Mouse (Mus musculus): Measurements from ENCODE around the gene Tnrc6c. TPM values are rescaled to one million over a fixed set of nuclear protein-coding genes. Genes with fewer than 3 reads are reported as not detected.

Gene Tnrc6c
- total RNA-seq (2014; rRNA removed) (78.4 and 79.8 TPM in 2 replicates), polyA plus RNA-seq (2015; fragmentation: Nextera tagmentation; extraction: Ambion mirVana) (22.8 and 26.5 TPM in 2 replicates)

DNA sequence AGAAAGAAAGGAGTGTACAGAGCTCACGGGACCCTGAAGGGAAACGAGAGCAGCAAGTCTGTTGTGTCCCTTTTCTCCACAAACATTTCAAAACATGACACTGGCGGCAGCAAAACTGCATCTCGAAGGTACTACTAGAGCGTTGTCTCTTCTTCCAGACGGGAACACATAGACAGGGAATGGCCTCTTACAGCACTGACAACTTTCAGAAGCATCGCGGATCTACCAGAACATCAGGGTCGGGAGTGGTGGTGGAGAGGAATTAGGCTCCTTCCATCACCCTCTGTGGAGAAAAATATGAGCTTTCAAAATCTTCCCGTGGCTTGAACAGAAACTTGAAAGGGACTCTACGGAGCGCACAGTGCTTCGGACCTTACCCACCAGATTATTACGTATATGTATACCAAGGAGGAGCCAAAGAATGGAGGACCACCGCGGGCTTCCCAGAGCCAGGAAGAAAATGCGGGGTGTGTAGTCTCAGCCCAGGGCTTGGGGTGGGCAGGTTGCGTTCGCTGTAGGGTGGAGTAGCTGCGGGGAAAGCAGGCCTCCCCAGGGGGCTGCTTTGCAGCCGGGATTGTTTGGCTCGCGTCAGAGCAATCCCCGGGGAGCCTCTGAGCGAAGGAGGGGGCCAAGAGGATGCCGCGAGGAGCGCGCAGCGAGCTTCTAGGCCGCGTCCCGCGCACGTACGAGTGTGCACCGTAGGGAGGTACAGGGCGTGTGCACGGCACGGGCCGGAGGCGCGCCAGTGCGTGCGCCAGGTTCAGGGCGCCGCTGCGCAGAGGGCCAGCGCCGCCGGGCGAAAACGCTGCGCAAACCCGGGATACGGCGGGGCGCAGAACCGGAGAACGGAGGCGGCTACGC, at the start of gene Tnrc6c:
TSS of gene Tnrc6c (plus strand) at position 799 of the 861 bp plus-strand sequence.
- peak; percentile 3; the same call in 1 of the 2 replicates for TF ChIP-seq CTCF (IDR thresholded peaks at IDR 0.05)
- Histone ChIP-seq H3K4me2 (ENCODE audit: low read depth, low read length, poor library complexity, severe bottlenecking) (peak within 1 kb of the TSS; percentile 79), H3K9ac (replicated peaks; ENCODE audit: low read length, poor library complexity, severe bottlenecking) (peak within 1 kb of the TSS; percentile 98), H3K36me3 (ENCODE audit: insufficient read depth, low read length) (no peaks in the 10 kb centered on the region), H3K9me3 (ENCODE audit: low read length) (no peaks in the 10 kb centered on the region), H3K4me3 (ENCODE audit: low read depth, low read length) (peak within 1 kb of the TSS; percentile 89), H3K4me1 (ENCODE audit: insufficient read depth, low read length) (peaks cover 12% of the 10 kb centered on the region; the same call in 1 of the 2 replicates), H3K27ac (ENCODE audit: low read depth, low read length) (peak within 1 kb of the TSS; percentile 99), H3K27me3 (ENCODE audit: insufficient read depth, low read length) (no peaks in the 10 kb centered on the region)
- DNase-seq (ENCODE audit: low spot score) (peak; percentile 94), ATAC-seq (ENCODE audit: low FRiP score) (peak; percentile 93)
- WGBS = under 1% methylated on average over 62 of the region's 62 CpGs

GRCm38 (mm10) chr11:117606137-117606536, 48.0 kb upstream of the Tnrc6c start:
- no peaks in the 10 kb centered on the region for H3K27me3 ChIP-seq (ENCODE audit: insufficient read depth, low read length)
- no peak overlapping the region for H3K4me3 ChIP-seq (ENCODE audit: low read depth, low read length)
- no peaks in the 10 kb centered on the region for H3K36me3 ChIP-seq (ENCODE audit: insufficient read depth, low read length)
- no peak overlapping the region for H3K9ac ChIP-seq (replicated peaks; ENCODE audit: low read length, poor library complexity, severe bottlenecking)
- H3K4me1 ChIP-seq (ENCODE audit: insufficient read depth, low read length) = peaks cover 3% of the 10 kb centered on the region; the same call in 1 of the 2 replicates
- no peak for TF ChIP-seq CTCF (IDR thresholded peaks at IDR 0.05)
- ATAC-seq (ENCODE audit: low FRiP score) (no peak), DNase-seq (ENCODE audit: low spot score) (no peak)
- no peak overlapping the region for H3K27ac ChIP-seq (ENCODE audit: low read depth, low read length)
- H3K4me2 ChIP-seq (ENCODE audit: low read depth, low read length, poor library complexity, severe bottlenecking) = no peak overlapping the region
- H3K9me3 ChIP-seq (ENCODE audit: low read length) = no peaks in the 10 kb centered on the region
- WGBS = 29% methylated on average over 9 of the region's 9 CpGs

DNA sequence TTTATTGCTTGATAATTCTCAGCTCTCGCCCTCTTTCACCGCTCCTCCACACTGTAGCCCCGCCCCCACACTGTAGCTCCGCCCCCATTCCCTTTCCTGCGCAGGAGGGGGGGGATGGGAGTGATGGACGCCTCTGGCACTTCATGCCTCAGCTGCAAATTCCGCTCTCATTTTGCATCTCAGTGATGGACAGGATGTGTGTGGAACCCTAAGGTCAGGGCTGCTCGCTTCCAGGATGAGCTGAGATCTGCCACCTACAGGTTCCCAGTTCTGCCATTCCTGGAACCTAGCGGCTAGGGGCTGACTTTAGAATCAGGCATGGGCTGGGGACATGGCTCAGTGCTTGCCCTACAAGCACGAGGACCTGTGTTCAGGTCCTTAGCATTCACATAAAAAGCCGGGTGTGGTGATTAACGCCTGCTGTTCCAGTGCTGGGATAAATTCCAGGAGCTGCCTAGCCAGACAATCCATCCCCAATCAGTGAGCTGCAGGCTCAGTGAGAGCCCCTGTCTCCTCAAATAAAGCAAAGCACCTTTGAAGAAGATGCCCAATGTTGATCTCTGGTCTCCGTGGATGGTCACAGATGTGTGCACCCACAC, 47.4 kb upstream of the Tnrc6c start:
- no peak overlapping the region for H3K4me3 ChIP-seq (ENCODE audit: low read depth, low read length)
- TF ChIP-seq CTCF (IDR thresholded peaks at IDR 0.05) = peak; percentile 41
- 9% methylated on average over 12 of the region's 13 CpGs for WGBS
- no peak for ATAC-seq (ENCODE audit: low FRiP score)
- H3K4me1 ChIP-seq (ENCODE audit: insufficient read depth, low read length) = peaks cover 3% of the 10 kb centered on the region; the same call in 1 of the 2 replicates
- H3K9me3 ChIP-seq (ENCODE audit: low read length) = no peaks in the 10 kb centered on the region
- no peak for DNase-seq (ENCODE audit: low spot score)
- H3K27me3 ChIP-seq (ENCODE audit: insufficient read depth, low read length) = no peaks in the 10 kb centered on the region
- no peak overlapping the region for H3K4me2 ChIP-seq (ENCODE audit: low read depth, low read length, poor library complexity, severe bottlenecking)
- H3K36me3 ChIP-seq (ENCODE audit: insufficient read depth, low read length) = no peaks in the 10 kb centered on the region
- no peak overlapping the region; the same call in 1 of the 2 replicates for H3K27ac ChIP-seq (ENCODE audit: low read depth, low read length)
- H3K9ac ChIP-seq (replicated peaks; ENCODE audit: low read length, poor library complexity, severe bottlenecking) = no peak overlapping the region

- Histone ChIP-seq H3K4me3 (ENCODE audit: low read depth, low read length) (no peak overlapping the region), H3K27me3 (ENCODE audit: insufficient read depth, low read length) (no peaks in the 10 kb centered on the region), H3K4me1 (ENCODE audit: insufficient read depth, low read length) (peaks cover 3% of the 10 kb centered on the region; the same call in 1 of the 2 replicates), H3K27ac (ENCODE audit: low read depth, low read length) (no peak overlapping the region; the same call in 1 of the 2 replicates), H3K36me3 (ENCODE audit: insufficient read depth, low read length) (no peaks in the 10 kb centered on the region), H3K4me2 (ENCODE audit: low read depth, low read length, poor library complexity, severe bottlenecking) (no peak overlapping the region), H3K9ac (replicated peaks; ENCODE audit: low read length, poor library complexity, severe bottlenecking) (0 out of 2 replicates have a peak overlapping the region, but pooled peaks have one; percentile 13), H3K9me3 (ENCODE audit: low read length) (no peaks in the 10 kb centered on the region)
- TF ChIP-seq CTCF (IDR thresholded peaks at IDR 0.05) = no peak
- WGBS = 46% methylated on average over 9 of the region's 9 CpGs
- ATAC-seq (ENCODE audit: low FRiP score) = no peak
- no peak for DNase-seq (ENCODE audit: low spot score)
Observed at GRCm38 (mm10) chr11:117608141-117608789, 45.8 kb upstream of the Tnrc6c start.

GRCm38 (mm10) chr11:117608976-117609375, 45.1 kb upstream of the Tnrc6c start:
- 41% methylated on average over 7 of the region's 7 CpGs for WGBS
- Histone ChIP-seq H3K27ac (ENCODE audit: low read depth, low read length) (no peak overlapping the region), H3K4me3 (ENCODE audit: low read depth, low read length) (no peak overlapping the region), H3K9ac (replicated peaks; ENCODE audit: low read length, poor library complexity, severe bottlenecking) (no peak overlapping the region), H3K9me3 (ENCODE audit: low read length) (no peaks in the 10 kb centered on the region), H3K4me1 (ENCODE audit: insufficient read depth, low read length) (peaks cover 3% of the 10 kb centered on the region; the same call in 1 of the 2 replicates), H3K36me3 (ENCODE audit: insufficient read depth, low read length) (no peaks in the 10 kb centered on the region), H3K27me3 (ENCODE audit: insufficient read depth, low read length) (no peaks in the 10 kb centered on the region), H3K4me2 (ENCODE audit: low read depth, low read length, poor library complexity, severe bottlenecking) (no peak overlapping the region)
- TF ChIP-seq CTCF (IDR thresholded peaks at IDR 0.05) = no peak
- ATAC-seq (ENCODE audit: low FRiP score) = no peak
- DNase-seq (ENCODE audit: low spot score) = no peak

Data from midbrain, postnatal 0 days (tissue).